Mouse (Mus musculus): ENCODE data around the gene Tmem199. TPM values are rescaled to one million over a fixed set of nuclear protein-coding genes. Genes with fewer than 3 reads are reported as not detected.

Gene Tmem199
- polyA plus RNA-seq, 1 experiment from 2014 or later, result 93.6 TPM

GRCm38 (mm10) chr11:78523241-78523955, 11.4 kb upstream of the Tmem199 start:
- Histone ChIP-seq H3K9me3 (no peaks in the 10 kb centered on the region), H3K4me2 (no peak overlapping the region), H3K36me3 (peaks cover 100% of the 10 kb centered on the region), H3K4me3 (no peak overlapping the region), H3K9ac (no peak overlapping the region), H3K4me1 (replicated peaks) (0 out of 2 replicates have a peak, but pooled peaks cover 5% of the 10 kb centered on the region), H3K27ac (0 out of 2 replicates have a peak overlapping the region, but pooled peaks have one; percentile 53), H3K27me3 (no peaks in the 10 kb centered on the region)
- WGBS, result 73% methylated on average over 9 of the region's 9 CpGs
- no peak for ATAC-seq (ENCODE audit: low FRiP score)

- WGBS, result 96% methylated on average over 1 of the region's 1 CpGs
- no peak for ATAC-seq (ENCODE audit: low FRiP score)
- peaks cover 100% of the 10 kb centered on the region for H3K36me3 ChIP-seq
- H3K4me3 ChIP-seq, result no peak overlapping the region
- H3K4me1 ChIP-seq (replicated peaks), result 0 out of 2 replicates have a peak, but pooled peaks cover 5% of the 10 kb centered on the region
- no peaks in the 10 kb centered on the region for H3K27me3 ChIP-seq
- no peak overlapping the region for H3K9ac ChIP-seq
- H3K9me3 ChIP-seq, result no peaks in the 10 kb centered on the region
- H3K4me2 ChIP-seq, result no peak overlapping the region
- peak overlapping the region; percentile 53; the same call in 1 of the 2 replicates for H3K27ac ChIP-seq
Measured at GRCm38 (mm10) chr11:78522481-78522997, 10.6 kb upstream of the Tmem199 start.

GRCm38 (mm10) chr11:78521880-78522279, 9.9 kb upstream of the Tmem199 start:
- no peak overlapping the region for H3K4me2 ChIP-seq
- no peaks in the 10 kb centered on the region for H3K9me3 ChIP-seq
- H3K27me3 ChIP-seq, result no peaks in the 10 kb centered on the region
- no peak overlapping the region for H3K4me3 ChIP-seq
- no peak overlapping the region for H3K27ac ChIP-seq
- ATAC-seq (ENCODE audit: low FRiP score), result no peak
- H3K9ac ChIP-seq, result no peak overlapping the region
- 0 out of 2 replicates have a peak, but pooled peaks cover 5% of the 10 kb centered on the region for H3K4me1 ChIP-seq (replicated peaks)
- H3K36me3 ChIP-seq, result peaks cover 96% of the 10 kb centered on the region
- WGBS, result 95% methylated on average over 3 of the region's 3 CpGs

- Histone ChIP-seq H3K9ac (0 out of 2 replicates have a peak overlapping the region, but pooled peaks have one; percentile 5), H3K4me2 (no peak overlapping the region), H3K4me1 (replicated peaks) (peaks cover 1% of the 10 kb centered on the region), H3K36me3 (peaks cover 94% of the 10 kb centered on the region), H3K4me3 (no peak overlapping the region), H3K27me3 (no peaks in the 10 kb centered on the region), H3K9me3 (no peaks in the 10 kb centered on the region), H3K27ac (no peak overlapping the region)
- WGBS, result 92% methylated on average over 10 of the region's 10 CpGs
- ATAC-seq (ENCODE audit: low FRiP score), result no peak
Measured at GRCm38 (mm10) chr11:78518931-78519330, 7.0 kb upstream of the Tmem199 start.

- H3K4me2 ChIP-seq, result no peak overlapping the region
- WGBS, result 63% methylated on average over 2 of the region's 2 CpGs
- no peaks in the 10 kb centered on the region for H3K9me3 ChIP-seq
- no peak overlapping the region for H3K9ac ChIP-seq
- ATAC-seq (ENCODE audit: low FRiP score), result no peak
- no peak overlapping the region for H3K4me3 ChIP-seq
- H3K27me3 ChIP-seq, result no peaks in the 10 kb centered on the region
- H3K36me3 ChIP-seq, result peaks cover 62% of the 10 kb centered on the region
- peaks cover 21% of the 10 kb centered on the region for H3K4me1 ChIP-seq (replicated peaks)
- no peak overlapping the region for H3K27ac ChIP-seq
Measured at GRCm38 (mm10) chr11:78515549-78516325, 3.8 kb upstream of the Tmem199 start.

- Histone ChIP-seq H3K4me1 (replicated peaks) (peaks cover 21% of the 10 kb centered on the region), H3K4me2 (peak overlapping the region; percentile 94), H3K9ac (peak overlapping the region; percentile 97), H3K4me3 (peak overlapping the region; percentile 88), H3K27ac (no peak overlapping the region), H3K36me3 (peaks cover 48% of the 10 kb centered on the region), H3K27me3 (no peaks in the 10 kb centered on the region), H3K9me3 (no peaks in the 10 kb centered on the region)
- no peak for ATAC-seq (ENCODE audit: low FRiP score)
- 86% methylated on average over 3 of the region's 3 CpGs for WGBS
Measured at GRCm38 (mm10) chr11:78513106-78513790, 1.3 kb upstream of the Tmem199 start.

- no peak overlapping the region for H3K4me2 ChIP-seq
- H3K9me3 ChIP-seq, result no peaks in the 10 kb centered on the region
- H3K4me1 ChIP-seq (replicated peaks), result peaks cover 21% of the 10 kb centered on the region
- H3K27me3 ChIP-seq, result no peaks in the 10 kb centered on the region
- no peak overlapping the region for H3K9ac ChIP-seq
- no peak for ATAC-seq (ENCODE audit: low FRiP score)
- no peak overlapping the region for H3K27ac ChIP-seq
- H3K36me3 ChIP-seq, result peaks cover 46% of the 10 kb centered on the region
- 83% methylated on average over 5 of the region's 5 CpGs for WGBS
- no peak overlapping the region for H3K4me3 ChIP-seq
Measured at GRCm38 (mm10) chr11:78509148-78509547, 2.8 kb downstream of the Tmem199 start.

- H3K36me3 ChIP-seq, result peaks cover 44% of the 10 kb centered on the region
- WGBS, result 85% methylated on average over 3 of the region's 3 CpGs
- H3K4me3 ChIP-seq, result no peak overlapping the region
- H3K9ac ChIP-seq, result no peak overlapping the region
- H3K27ac ChIP-seq, result no peak overlapping the region
- peaks cover 11% of the 10 kb centered on the region for H3K27me3 ChIP-seq
- no peaks in the 10 kb centered on the region for H3K4me1 ChIP-seq (replicated peaks)
- no peaks in the 10 kb centered on the region for H3K9me3 ChIP-seq
- ATAC-seq (ENCODE audit: low FRiP score), result no peak
- no peak overlapping the region for H3K4me2 ChIP-seq
Measured at GRCm38 (mm10) chr11:78505430-78505829, 6.5 kb downstream of the Tmem199 start.

GRCm38 (mm10) chr11:78502909-78503650, 8.9 kb downstream of the Tmem199 start, which contains the start of gene Sebox:
Sebox (plus strand) TSS chr11:78503447.
- no peak within 1 kb of the TSS for H3K4me2 ChIP-seq
- ATAC-seq (ENCODE audit: low FRiP score), result no peak
- H3K9me3 ChIP-seq, result no peaks in the 10 kb centered on the region
- H3K36me3 ChIP-seq, result peaks cover 31% of the 10 kb centered on the region
- peaks cover 27% of the 10 kb centered on the region for H3K27me3 ChIP-seq
- 69% methylated on average over 7 of the region's 7 CpGs for WGBS
- no peak within 1 kb of the TSS for H3K27ac ChIP-seq
- peaks cover 6% of the 10 kb centered on the region for H3K4me1 ChIP-seq (replicated peaks)
- no peak within 1 kb of the TSS for H3K9ac ChIP-seq
- no peak within 1 kb of the TSS for H3K4me3 ChIP-seq

- no peak overlapping the region for H3K9ac ChIP-seq
Measured at GRCm38 (mm10) chr11:78501529-78501928, 10.4 kb downstream of the Tmem199 start.

GRCm38 (mm10) chr11:78500623-78501202, 11.3 kb downstream of the Tmem199 start:
- Histone ChIP-seq H3K4me2 (peak overlapping the region; percentile 18; the same call in 1 of the 2 replicates), H3K4me3 (peak overlapping the region; percentile 18), H3K27ac (no peak overlapping the region), H3K27me3 (peaks cover 27% of the 10 kb centered on the region), H3K36me3 (peaks cover 7% of the 10 kb centered on the region), H3K9ac (peak overlapping the region; percentile 53; the same call in 1 of the 2 replicates), H3K9me3 (no peaks in the 10 kb centered on the region), H3K4me1 (replicated peaks) (peaks cover 20% of the 10 kb centered on the region)
- 79% methylated on average over 9 of the region's 9 CpGs for WGBS
- ATAC-seq (ENCODE audit: low FRiP score), result no peak

More at GRCm38 (mm10) chr11:78501529-78501928, 10.4 kb downstream of the Tmem199 start:
- Histone ChIP-seq H3K36me3 (peaks cover 16% of the 10 kb centered on the region), H3K4me3 (no peak overlapping the region), H3K4me1 (replicated peaks) (peaks cover 11% of the 10 kb centered on the region), H3K27me3 (peaks cover 27% of the 10 kb centered on the region), H3K27ac (no peak overlapping the region), H3K4me2 (0 out of 2 replicates have a peak overlapping the region, but pooled peaks have one; percentile 13), H3K9me3 (no peaks in the 10 kb centered on the region)
- 86% methylated on average over 20 of the region's 20 CpGs for WGBS
- ATAC-seq (ENCODE audit: low FRiP score), result no peak
